Mouse (Mus musculus) heart, embryonic 13.5 days (tissue): Measurements from ENCODE around the gene Anapc1. TPM values are rescaled to one million over a fixed set of nuclear protein-coding genes. Genes with fewer than 3 reads are reported as not detected.

Experiments used
- ATAC-seq: fragments of 200-750 bp; cut with Nextera tagmentation; 2 replicates; pipeline ENCODE4 v1.8.0; 2017; ENCODE audit warnings: moderate TSS enrichment; ENCODE audit not compliant: insufficient number of reproducible peaks, low FRiP score, low TSS enrichment; ENCODE audit errors: extremely low read depth
- H3K27ac ChIP-seq: fragments of 300-500 bp; sonication (generic); replicated peaks from 2 replicates; pipeline ENCODE4 v1.5.1; 2015; ENCODE audit warnings: moderate library complexity, mild to moderate bottlenecking, inconsistent platforms
- H3K27me3 ChIP-seq: fragments of 300-500 bp; sonication (generic); replicated peaks from 2 replicates; pipeline ENCODE4 v1.6.1; 2015; ENCODE audit warnings: mild to moderate bottlenecking, inconsistent platforms
- H3K36me3 ChIP-seq: fragments of 300-500 bp; sonication (generic); 2 replicates; pipeline ENCODE4 v1.6.1; 2015; ENCODE audit warnings: mild to moderate bottlenecking, inconsistent platforms
- H3K4me1 ChIP-seq: fragments of 300-500 bp; sonication (generic); 2 replicates; pipeline ENCODE4 v1.6.1; 2015; ENCODE audit warnings: inconsistent platforms
- H3K4me2 ChIP-seq: fragments of 300-500 bp; sonication (generic); 2 replicates; pipeline ENCODE4 v1.6.1; 2015; ENCODE audit warnings: inconsistent platforms, mild to moderate bottlenecking, moderate library complexity
- H3K4me3 ChIP-seq: fragments of 300-500 bp; sonication (generic); 2 replicates; pipeline ENCODE4 v1.5.1; 2015; ENCODE audit warnings: moderate library complexity, mild to moderate bottlenecking, inconsistent platforms
- H3K9ac ChIP-seq: fragments of 300-500 bp; sonication (generic); 2 replicates; pipeline ENCODE4 v1.6.1; 2015; ENCODE audit warnings: inconsistent platforms, mild to moderate bottlenecking, moderate library complexity
- H3K9me3 ChIP-seq: fragments of 300-500 bp; sonication (generic); 2 replicates; pipeline ENCODE4 v1.6.1; 2016; ENCODE audit warnings: inconsistent platforms
- WGBS: fragments of 180-500 bp; shearing (Covaris S2); methylation state at CpG from one replicate; pipeline ENCODE4 v1.1.7; 2015; ENCODE audit warnings: mixed read lengths; 5-methylcytosine and 5-hydroxymethylcytosine counted together
- polyA plus RNA-seq: library from polyadenylated mRNA; unstranded; fragments of >200 nt; fragmentation: Nextera tagmentation; extraction: Ambion mirVana; gene quantifications from 2 replicates; pipeline ENCODE4 v1.2.1, GENCODE M21; 2015

Gene Anapc1
- polyA plus RNA-seq, 1 experiment from 2014 or later: 42.9 TPM

GRCm38 (mm10) chr2:128612275-128612674, 74.9 kb downstream of the Anapc1 start:
- H3K4me2 ChIP-seq: no peak overlapping the region

GRCm38 (mm10) chr2:128611178-128611577, 76.0 kb downstream of the Anapc1 start:
- H3K36me3 ChIP-seq: peaks cover 75% of the 10 kb centered on the region
- no peak for ATAC-seq

More at GRCm38 (mm10) chr2:128612275-128612674, 74.9 kb downstream of the Anapc1 start:
- Histone ChIP-seq H3K4me3 (no peak overlapping the region), H3K36me3 (peaks cover 82% of the 10 kb centered on the region), H3K27ac (no peak overlapping the region), H3K4me1 (no peaks in the 10 kb centered on the region), H3K27me3 (no peaks in the 10 kb centered on the region), H3K9ac (no peak overlapping the region), H3K9me3 (no peaks in the 10 kb centered on the region)
- 87% methylated on average over 7 of the region's 7 CpGs for WGBS
- ATAC-seq: no peak

GRCm38 (mm10) chr2:128609286-128609685, 77.9 kb downstream of the Anapc1 start:
- Histone ChIP-seq H3K27me3 (no peaks in the 10 kb centered on the region), H3K4me2 (no peak overlapping the region), H3K27ac (no peak overlapping the region), H3K4me3 (no peak overlapping the region), H3K4me1 (no peaks in the 10 kb centered on the region), H3K36me3 (peaks cover 57% of the 10 kb centered on the region), H3K9ac (no peak overlapping the region), H3K9me3 (peaks cover 13% of the 10 kb centered on the region)
- 82% methylated on average over 5 of the region's 5 CpGs for WGBS
- ATAC-seq: no peak

More at GRCm38 (mm10) chr2:128611178-128611577, 76.0 kb downstream of the Anapc1 start:
- peaks cover 6% of the 10 kb centered on the region for H3K9me3 ChIP-seq
- H3K4me1 ChIP-seq: no peaks in the 10 kb centered on the region
- no peaks in the 10 kb centered on the region for H3K27me3 ChIP-seq
- 88% methylated on average over 8 of the region's 8 CpGs for WGBS
- no peak overlapping the region for H3K4me3 ChIP-seq
- H3K27ac ChIP-seq: no peak overlapping the region
- no peak overlapping the region for H3K4me2 ChIP-seq
- H3K9ac ChIP-seq: no peak overlapping the region

GRCm38 (mm10) chr2:128601534-128601933, 85.7 kb downstream of the Anapc1 start:
- no peaks in the 10 kb centered on the region for H3K36me3 ChIP-seq
- no peak for ATAC-seq
- H3K4me3 ChIP-seq: no peak overlapping the region
- no peaks in the 10 kb centered on the region for H3K27me3 ChIP-seq
- 41% methylated on average over 2 of the region's 2 CpGs for WGBS
- H3K4me1 ChIP-seq: peaks cover 4% of the 10 kb centered on the region; the same call in 1 of the 2 replicates
- H3K9me3 ChIP-seq: peaks cover 8% of the 10 kb centered on the region
- no peak overlapping the region for H3K27ac ChIP-seq
- no peak overlapping the region for H3K9ac ChIP-seq
- no peak overlapping the region for H3K4me2 ChIP-seq

- H3K4me3 ChIP-seq: no peak overlapping the region
- H3K4me2 ChIP-seq: no peak overlapping the region
- WGBS: 80% methylated on average over 7 of the region's 7 CpGs
- no peaks in the 10 kb centered on the region for H3K27me3 ChIP-seq
- no peaks in the 10 kb centered on the region for H3K36me3 ChIP-seq
- H3K4me1 ChIP-seq: no peaks in the 10 kb centered on the region
- no peaks in the 10 kb centered on the region for H3K9me3 ChIP-seq
- ATAC-seq: no peak
- no peak overlapping the region for H3K27ac ChIP-seq
- H3K9ac ChIP-seq: no peak overlapping the region
Measured at GRCm38 (mm10) chr2:128592301-128592700, 94.9 kb downstream of the Anapc1 start.

- Histone ChIP-seq H3K27me3 (no peaks in the 10 kb centered on the region), H3K27ac (no peak within 1 kb of the TSS), H3K4me2 (no peak within 1 kb of the TSS), H3K4me1 (no peaks in the 10 kb centered on the region), H3K36me3 (no peaks in the 10 kb centered on the region), H3K4me3 (no peak within 1 kb of the TSS), H3K9ac (no peak within 1 kb of the TSS), H3K9me3 (no peaks in the 10 kb centered on the region)
- WGBS: 87% methylated on average over 3 of the region's 3 CpGs
- no peak for ATAC-seq
Measured at GRCm38 (mm10) chr2:128590909-128591308, 96.3 kb downstream of the Anapc1 start, which contains the start of gene Spdye4c. TSS of gene Spdye4c (plus strand) at chr2:128591209.

- H3K36me3 ChIP-seq: no peaks in the 10 kb centered on the region
- no peaks in the 10 kb centered on the region for H3K9me3 ChIP-seq
- H3K9ac ChIP-seq: no peak overlapping the region
- WGBS: 79% methylated on average over 5 of the region's 5 CpGs
- H3K4me1 ChIP-seq: no peaks in the 10 kb centered on the region
- no peak for ATAC-seq
- no peak overlapping the region for H3K4me2 ChIP-seq
- H3K27me3 ChIP-seq: no peaks in the 10 kb centered on the region
- no peak overlapping the region for H3K4me3 ChIP-seq
- H3K27ac ChIP-seq: no peak overlapping the region
Measured at GRCm38 (mm10) chr2:128582881-128583280, 104.3 kb downstream of the Anapc1 start.

GRCm38 (mm10) chr2:128572726-128573624, 114.2 kb downstream of the Anapc1 start:
- Histone ChIP-seq H3K27ac (no peak overlapping the region), H3K36me3 (no peaks in the 10 kb centered on the region), H3K4me3 (no peak overlapping the region), H3K27me3 (0 out of 2 replicates have a peak, but pooled peaks cover 9% of the 10 kb centered on the region), H3K9me3 (no peaks in the 10 kb centered on the region), H3K4me1 (no peaks in the 10 kb centered on the region), H3K4me2 (no peak overlapping the region), H3K9ac (no peak overlapping the region)
- WGBS: 43% methylated on average over 16 of the region's 16 CpGs
- no peak; the same call in 1 of the 2 replicates for ATAC-seq

- no peaks in the 10 kb centered on the region for H3K36me3 ChIP-seq
- no peak overlapping the region for H3K27ac ChIP-seq
- H3K4me3 ChIP-seq: no peak overlapping the region
- 66% methylated on average over 4 of the region's 4 CpGs for WGBS
- H3K9ac ChIP-seq: no peak overlapping the region
- H3K27me3 ChIP-seq: 0 out of 2 replicates have a peak, but pooled peaks cover 4% of the 10 kb centered on the region
- peaks cover 7% of the 10 kb centered on the region for H3K4me1 ChIP-seq
- no peak overlapping the region for H3K4me2 ChIP-seq
- ATAC-seq: no peak
- no peaks in the 10 kb centered on the region for H3K9me3 ChIP-seq
Measured at GRCm38 (mm10) chr2:128571001-128571400, 116.2 kb downstream of the Anapc1 start.

GRCm38 (mm10) chr2:128568490-128568889, 118.7 kb downstream of the Anapc1 start:
- 36% methylated on average over 4 of the region's 4 CpGs for WGBS
- ATAC-seq: no peak
- H3K27ac ChIP-seq: no peak overlapping the region
- H3K4me3 ChIP-seq: no peak overlapping the region
- no peak overlapping the region for H3K9ac ChIP-seq
- H3K4me1 ChIP-seq: peaks cover 13% of the 10 kb centered on the region
- 0 out of 2 replicates have a peak, but pooled peaks cover 8% of the 10 kb centered on the region for H3K9me3 ChIP-seq
- no peaks in the 10 kb centered on the region for H3K36me3 ChIP-seq
- no peaks in the 10 kb centered on the region for H3K27me3 ChIP-seq
- no peak overlapping the region for H3K4me2 ChIP-seq

GRCm38 (mm10) chr2:128568018-128568417, 119.2 kb downstream of the Anapc1 start:
- Histone ChIP-seq H3K9me3 (0 out of 2 replicates have a peak, but pooled peaks cover 8% of the 10 kb centered on the region), H3K27me3 (no peaks in the 10 kb centered on the region), H3K36me3 (no peaks in the 10 kb centered on the region), H3K27ac (no peak overlapping the region), H3K4me2 (no peak overlapping the region), H3K9ac (no peak overlapping the region), H3K4me3 (no peak overlapping the region), H3K4me1 (peaks cover 13% of the 10 kb centered on the region)
- WGBS: 70% methylated on average over 6 of the region's 6 CpGs
- no peak for ATAC-seq
